Mouse (Mus musculus): Measurements from ENCODE around the gene Olfr825.
"Not testable (repeated sequence)": the region's sequence is repeated elsewhere in the genome, so short reads cannot be mapped to it uniquely, and the experiment has no call there.

The Olfr825 gene

DNA sequence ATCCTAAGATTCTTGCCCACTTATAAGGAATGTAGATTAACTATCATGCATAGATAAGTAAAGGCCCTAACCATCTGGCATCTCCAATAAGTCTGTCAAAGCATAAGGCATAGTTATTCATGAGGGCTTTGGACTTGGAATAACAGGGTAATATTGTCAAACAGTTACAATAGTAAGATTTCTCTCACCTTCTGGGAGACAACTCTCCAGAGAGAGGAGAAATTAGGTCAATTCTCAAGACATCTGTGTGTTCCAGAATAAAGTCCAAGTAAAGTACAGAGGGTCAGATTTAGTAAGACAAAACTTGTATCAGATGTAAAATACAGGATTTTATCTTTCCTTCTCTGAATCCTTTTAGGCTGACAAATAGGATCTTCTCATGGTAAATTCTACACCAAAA lies at the start of gene Olfr825:
Gene Olfr825 (minus strand): TSS at position 101 of the 400 bp plus-strand sequence.
- no peak for DNase-seq (ENCODE audit: low spot score)

DNA sequence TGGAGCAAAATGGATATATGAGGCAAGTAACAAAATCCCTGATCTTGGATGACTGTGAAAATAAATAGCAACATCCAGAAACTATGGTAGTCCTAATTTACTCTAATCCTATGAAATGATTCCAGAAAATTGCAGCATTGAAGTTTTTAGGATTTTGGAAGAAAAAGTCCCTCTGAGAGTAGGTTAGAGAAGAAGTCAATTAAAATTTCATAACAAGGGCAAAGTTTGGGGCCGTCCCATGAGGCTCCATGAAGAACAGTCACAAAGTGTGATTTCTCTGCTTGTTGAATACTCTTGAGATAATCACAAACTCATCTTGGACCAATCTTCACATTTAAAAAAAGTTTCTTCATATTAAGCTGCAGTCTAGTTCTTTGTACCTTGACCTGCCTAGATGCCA lies 47.7 kb upstream of the Olfr825 start, which contains the start of gene Olfr827:
Gene Olfr827 (minus strand): TSS at position 101 of the 400 bp plus-strand sequence.
- DNase-seq (ENCODE audit: low spot score): no peak

DNA sequence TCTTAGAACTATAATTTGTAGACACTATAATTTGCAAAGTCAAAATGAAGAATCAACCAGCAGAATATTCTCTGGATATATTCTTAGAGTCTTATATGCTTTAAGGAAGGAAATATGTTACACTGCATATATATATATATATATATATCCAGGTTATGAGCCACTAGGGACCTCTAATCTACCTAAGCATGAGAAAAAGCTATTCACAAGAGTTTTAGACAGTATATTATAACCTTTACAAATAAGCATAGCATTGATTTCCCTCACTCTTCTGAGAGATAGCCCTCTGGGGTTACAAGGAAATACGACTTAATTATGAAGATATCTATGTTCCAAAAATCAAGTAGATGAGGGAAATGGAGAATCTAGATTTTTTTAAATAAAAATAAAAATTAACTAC lies 17.5 kb upstream of the Olfr825 start, which contains the start of gene Olfr826:
Gene Olfr826 (minus strand): TSS at position 101 of the 400 bp plus-strand sequence.
- no peak for DNase-seq (ENCODE audit: low spot score)

DNA sequence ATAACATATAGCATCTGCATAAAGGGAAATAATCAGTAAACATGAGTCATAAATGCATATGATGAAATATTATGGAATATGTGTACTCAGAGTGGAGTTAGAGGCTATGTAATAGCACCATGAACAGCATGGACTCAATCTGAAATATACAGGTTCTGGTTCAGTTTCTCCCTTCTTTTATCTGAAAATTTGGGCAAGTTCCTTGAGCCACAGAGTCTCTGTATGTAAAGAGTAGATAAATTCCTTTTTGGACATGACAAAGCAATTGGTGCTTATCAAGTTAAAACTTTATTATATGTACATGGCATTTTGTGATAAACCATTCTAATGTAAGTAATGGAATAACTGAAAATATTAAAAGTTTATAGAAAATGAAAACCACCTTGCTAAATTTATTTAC lies 1.4 kb downstream of the Olfr825 start:
- DNase-seq (ENCODE audit: low spot score): no peak

DNA sequence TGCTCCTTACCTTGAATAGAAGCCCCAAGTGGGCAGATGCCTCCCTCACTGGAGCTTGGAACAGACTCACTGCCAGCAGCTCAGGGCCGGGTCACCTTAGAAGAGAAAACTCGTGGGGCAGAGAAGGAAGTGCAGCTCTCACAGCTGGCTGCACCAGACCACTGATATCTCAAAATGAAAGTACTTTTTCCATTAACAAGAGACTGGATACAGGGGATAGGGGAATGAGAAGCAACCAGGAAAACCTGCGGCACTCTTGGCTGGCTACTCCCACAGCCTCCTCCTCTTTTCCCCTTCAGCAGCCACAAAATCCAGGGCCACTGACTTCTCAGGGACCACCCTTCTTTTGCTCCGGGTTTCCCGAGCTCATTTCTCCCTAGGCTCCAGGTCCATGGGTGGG lies 22.4 kb downstream of the Olfr825 start:
- no peak for DNase-seq (ENCODE audit: low spot score)

DNA sequence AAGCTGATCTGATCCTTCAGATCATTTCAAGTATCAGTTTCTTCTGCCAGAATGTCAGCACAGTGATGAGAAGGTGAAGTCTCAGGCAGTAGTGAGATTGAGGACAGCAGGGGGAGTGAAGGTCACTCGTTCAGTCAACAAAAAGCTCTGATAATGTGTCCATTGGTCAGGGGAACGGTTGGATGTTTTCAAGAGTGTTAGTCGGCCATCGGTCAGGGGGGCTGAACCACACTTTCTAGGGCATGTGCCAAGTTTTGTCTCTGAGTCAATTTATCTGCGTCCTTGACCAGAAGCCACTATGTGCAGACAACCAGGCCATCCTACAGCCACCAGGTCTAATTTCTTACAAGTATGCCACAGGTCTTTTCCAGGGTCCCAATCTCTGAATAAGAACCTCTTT lies 24.1 kb downstream of the Olfr825 start:
- DNase-seq (ENCODE audit: low spot score): not testable (repeated sequence)

DNA sequence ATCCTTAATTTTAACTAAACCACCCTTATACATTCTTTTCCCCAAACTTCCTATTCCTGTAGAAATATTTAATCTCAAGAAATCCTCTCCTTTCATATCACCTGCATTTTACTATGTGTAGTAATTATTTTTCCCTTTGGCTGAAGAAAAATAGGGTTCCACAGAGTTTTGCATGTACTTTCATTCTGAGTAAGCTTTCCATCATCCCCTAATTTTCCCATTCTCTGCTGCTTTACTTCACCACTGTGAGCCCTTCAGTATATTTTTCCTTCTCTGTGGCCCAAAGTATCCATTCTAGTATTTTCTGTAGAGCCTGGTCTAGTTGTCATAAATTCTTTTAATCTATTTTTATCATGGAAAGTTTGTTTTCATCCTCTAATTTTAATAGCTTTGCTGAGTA lies 31.8 kb downstream of the Olfr825 start:
- DNase-seq (ENCODE audit: low spot score): no peak

GRCm38 (mm10) chr10:130129900-130130299 lies 36.7 kb downstream of the Olfr825 start, which contains the start of gene Olfr824:
TSS of gene Olfr824 (minus strand) at chr10:130130000.
- not testable (repeated sequence) for DNase-seq (ENCODE audit: low spot score)

DNA sequence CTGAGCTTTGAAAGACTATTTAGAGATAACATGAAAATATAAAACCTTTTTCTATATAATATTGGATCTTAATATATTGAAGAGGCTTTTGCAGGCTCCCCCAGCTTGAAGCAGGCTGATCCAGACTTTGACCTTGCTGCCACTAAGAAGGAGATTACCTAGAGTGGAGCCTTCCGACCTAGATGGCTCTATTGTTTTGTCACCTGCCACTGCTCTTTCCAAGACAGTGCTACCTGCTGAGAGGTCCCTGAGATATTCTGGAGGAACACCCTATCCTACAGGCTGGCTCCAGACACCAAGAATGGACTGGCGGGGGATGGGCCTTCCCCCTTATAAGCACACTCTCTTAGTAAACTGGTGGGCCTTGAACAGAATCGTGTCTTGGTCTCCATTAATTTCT lies 50.5 kb downstream of the Olfr825 start:
- DNase-seq (ENCODE audit: low spot score): not testable (repeated sequence)

DNA sequence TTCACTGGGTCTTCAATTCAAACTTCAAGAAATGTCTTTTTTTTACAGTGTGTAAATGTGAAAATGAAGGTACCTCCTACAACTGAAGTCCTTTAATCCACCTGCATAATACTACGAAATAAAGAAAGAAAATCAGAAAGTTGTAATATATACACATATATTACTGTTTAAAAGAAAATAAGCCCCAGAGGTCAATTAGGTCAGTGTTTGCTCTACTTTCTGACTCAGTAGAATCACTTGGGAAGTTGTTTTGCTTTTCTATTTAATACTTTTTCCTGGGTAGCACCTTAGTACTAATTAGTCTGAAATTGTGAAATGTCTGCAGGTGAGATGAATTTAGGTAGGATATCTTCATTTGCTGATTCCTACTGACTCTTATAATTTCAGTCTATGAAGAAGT lies 51.3 kb downstream of the Olfr825 start, which contains the start of gene Olfr823:
Gene Olfr823 (minus strand): TSS at position 101 of the 400 bp plus-strand sequence.
- DNase-seq (ENCODE audit: low spot score): not testable (repeated sequence)
